Mouse (Mus musculus): ENCODE measurements around the gene Ciapin1.

DNA sequence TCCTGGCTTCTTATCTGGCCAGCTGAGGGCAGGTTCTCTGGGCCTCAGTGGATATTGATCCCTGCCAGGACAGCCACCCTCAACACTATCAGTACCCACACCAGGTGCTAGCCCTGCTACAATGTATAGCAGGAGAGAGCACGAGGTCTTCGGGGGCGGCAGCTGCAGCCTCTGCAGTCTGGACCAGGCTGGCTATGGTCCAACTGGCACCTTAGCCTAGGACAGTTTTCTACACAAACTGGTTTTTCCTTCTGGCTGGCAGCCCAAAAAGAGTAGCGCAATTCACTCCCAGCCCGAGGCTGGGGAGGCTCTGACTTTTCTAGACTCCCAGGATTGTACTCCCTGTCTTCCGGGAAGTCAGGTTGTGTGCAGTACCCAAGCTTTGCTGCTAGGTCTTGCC lies 67.2 kb downstream of the Ciapin1 start:
- TF ChIP-seq POLR2A (IDR thresholded peaks at IDR 0.05; ENCODE audit: low read depth, low read length) (no peak), CTCF (conservative IDR thresholded peaks at IDR 0.05; ENCODE audit: insufficient read depth, insufficient read length, low read depth, low read length) (no peak)

Measured in kidney, adult 2 months (tissue).